Mouse (Mus musculus) left cerebral cortex, postnatal 14 days (tissue): ENCODE results near the gene Mlycd. TPM values are rescaled to one million over a fixed set of nuclear protein-coding genes. Genes with fewer than 3 reads are reported as not detected.
"Not testable (repeated sequence)": the region's sequence is repeated elsewhere in the genome, so short reads cannot be mapped to it uniquely, and the experiment has no call there.

Experiments used
- DNase-seq, 2 experiments: peaks; one replicate each; pipeline ENCODE4 v3.0.0; 2021 to 2022; ENCODE audit warnings: low spot score in 2 of 2, mixed read lengths in 1 of 2
- intact Hi-C: fragments of 180-260 bp; cut with DNase I; formaldehyde crosslinking; loops from one replicate; pipeline ENCODE4 v1.15.1; 2025
- long read RNA-seq, 2 experiments: library from polyadenylated mRNA; stranded (forward); transcript quantifications; one replicate each; pipeline ENCODE4 v2.0.0; 2021
- total RNA-seq, 2 experiments: library from RNA; stranded (reverse); gene quantifications; 2 replicates each; pipeline ENCODE4 v1.2.3; 2021

Mlycd gene
- total RNA-seq, result 10 to 100 TPM; 25.7 to 28.0 TPM
- long read RNA-seq, experiment 1, transcript Mlycd-201 (5 exons, 2,128 nt), result major isoform, 67 of 75 reads
- long read RNA-seq, experiment 1, partial matches to known transcripts, result 5 of 75 reads
- long read RNA-seq, experiment 1, other reads (novel, unspliced or antisense), result 2 of 75 reads
- long read RNA-seq, experiment 2, transcript Mlycd-201 (5 exons, 2,128 nt), result major isoform, 66 of 74 reads
- long read RNA-seq, experiment 2, partial matches to known transcripts, result 2 of 74 reads
- long read RNA-seq, experiment 2, other reads (novel, unspliced or antisense), result 6 of 74 reads

DNA sequence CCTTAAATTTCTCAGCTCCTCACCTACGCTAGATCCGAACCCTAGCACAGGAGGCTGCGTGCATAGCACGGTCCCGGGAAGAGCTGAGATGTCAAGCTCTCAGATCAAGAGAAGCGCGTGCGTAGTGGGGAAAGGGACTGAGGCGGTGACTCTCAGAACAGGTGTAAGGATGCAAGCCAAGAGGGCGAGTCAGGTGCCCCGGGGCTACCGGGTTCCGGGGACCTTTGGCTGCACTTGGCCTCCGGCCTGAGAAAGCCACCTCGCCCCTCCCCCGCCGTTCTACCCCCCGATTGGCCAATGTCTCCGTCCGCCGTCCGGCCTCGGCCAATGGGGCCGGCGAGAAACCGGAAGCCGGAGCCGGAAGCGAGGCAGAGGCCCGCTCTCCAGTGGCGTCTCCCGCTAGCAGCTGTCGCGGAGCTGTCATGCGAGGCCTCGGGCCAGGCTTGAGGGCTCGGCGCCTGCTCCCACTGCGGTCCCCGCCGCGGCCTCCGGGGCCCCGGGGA is at the start of gene Mlycd:
Mlycd (plus strand) TSS at position 355 of the 503 bp plus-strand sequence.
- intact Hi-C loops, result no loop called here
- DNase-seq, result peak; percentile 89 to 93

DNA sequence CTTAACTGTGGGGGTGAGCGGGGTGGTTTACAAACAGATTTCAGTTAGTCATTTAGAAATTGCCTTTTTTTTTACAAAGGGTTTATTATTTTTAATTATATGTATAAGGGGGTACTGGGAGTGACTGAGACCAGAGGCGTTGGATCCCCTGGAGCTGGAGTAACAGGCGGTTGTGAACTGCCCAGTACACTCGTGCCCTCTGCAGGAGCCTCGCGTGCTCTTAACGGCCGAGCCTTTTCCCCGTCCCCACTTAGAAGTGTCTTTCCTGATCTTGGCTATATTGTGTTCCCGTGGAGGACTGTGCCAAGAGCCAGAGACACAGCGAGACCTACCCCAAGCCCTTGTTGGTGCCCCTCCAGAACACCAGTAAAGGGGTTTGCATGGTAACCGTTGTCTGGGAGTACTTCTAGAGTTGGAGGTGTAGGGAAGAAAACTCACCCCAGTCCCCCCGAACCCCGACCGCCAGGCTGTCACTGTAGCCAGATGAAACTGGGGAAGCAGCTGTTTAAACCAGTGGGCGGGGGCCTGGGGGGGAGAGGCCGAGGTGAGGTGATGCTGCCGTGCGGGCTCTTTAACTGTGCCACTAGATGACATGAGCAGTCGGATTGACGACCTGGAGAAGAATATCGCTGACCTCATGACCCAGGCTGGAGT is 49.5 kb upstream of the Mlycd start:
- intact Hi-C loops, result no loop called here
- no peak for DNase-seq

DNA sequence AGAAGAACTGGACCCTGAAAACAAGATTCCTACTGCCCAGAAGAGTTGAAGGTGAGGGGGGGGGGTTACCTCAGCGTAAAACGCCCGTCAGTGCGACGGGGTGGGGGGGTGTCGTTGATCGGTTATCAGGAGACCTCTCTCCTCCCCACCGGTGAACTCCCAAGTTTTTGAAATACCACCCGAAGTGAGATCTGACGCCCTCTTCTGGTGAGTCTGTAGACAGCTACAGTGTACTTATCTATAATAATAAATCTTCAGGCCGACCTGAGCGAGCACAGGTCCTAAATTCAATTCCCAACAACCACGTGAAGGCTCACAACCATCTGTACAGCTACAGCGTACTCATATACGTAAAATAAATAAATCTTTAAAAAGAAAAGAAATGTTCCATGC is 49.0 kb upstream of the Mlycd start:
- intact Hi-C loops, result no loop called here
- no peak for DNase-seq

DNA sequence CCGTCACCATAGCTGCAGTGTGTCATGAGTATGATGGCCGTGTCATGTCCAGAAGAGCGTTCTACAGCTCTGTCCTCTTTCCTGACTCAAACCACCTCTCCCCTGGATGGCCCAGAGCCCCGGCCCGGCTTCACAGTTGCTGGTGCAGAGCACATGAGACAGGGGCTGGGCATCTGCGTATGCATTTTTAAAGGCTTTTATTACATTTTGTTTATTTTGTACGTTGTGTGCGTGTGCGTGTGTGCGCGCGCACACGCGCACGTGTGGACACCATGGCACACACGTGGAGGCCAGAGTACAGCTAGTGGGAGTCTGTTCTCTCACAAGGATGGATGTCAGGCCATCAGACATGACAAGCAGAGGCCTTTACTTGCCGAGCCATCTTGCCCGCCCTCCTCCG is 43.0 kb upstream of the Mlycd start:
- DNase-seq, result no peak
- intact Hi-C loops, result no loop called here

DNA sequence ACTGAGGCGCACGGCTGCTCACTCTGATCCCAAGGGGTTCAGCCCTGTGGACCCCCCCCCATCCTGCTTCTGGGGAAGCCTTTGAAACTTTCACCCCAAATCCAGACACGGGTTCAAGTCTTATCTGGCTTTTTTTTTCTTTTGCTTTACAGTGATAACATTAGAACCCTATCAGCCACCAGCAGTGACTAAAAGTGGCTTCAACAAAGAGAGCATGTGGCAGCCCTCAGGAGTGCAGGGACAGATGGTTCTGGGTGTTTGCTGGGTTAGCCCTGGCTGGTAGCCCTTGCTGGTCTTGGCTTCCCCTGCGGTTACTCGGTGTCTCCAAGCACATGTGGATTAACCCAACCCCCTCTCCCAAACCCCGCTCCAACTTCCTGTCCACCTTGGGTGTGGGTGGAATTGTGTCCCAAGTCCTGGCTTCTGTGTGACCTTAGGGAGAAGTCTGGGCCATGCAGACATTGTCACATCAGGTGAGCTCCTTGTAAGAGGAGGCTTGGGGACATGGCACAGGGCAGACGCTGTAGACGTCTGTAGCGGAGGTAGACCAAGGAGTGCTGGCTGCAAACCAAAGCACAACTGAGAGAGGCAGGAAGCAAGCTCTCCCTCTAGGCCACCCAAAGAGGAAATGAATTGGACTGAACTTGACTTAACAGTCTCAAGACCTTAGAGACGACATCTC is 41.6 kb upstream of the Mlycd start:
- intact Hi-C loops, result no loop called here
- DNase-seq, result no peak

DNA sequence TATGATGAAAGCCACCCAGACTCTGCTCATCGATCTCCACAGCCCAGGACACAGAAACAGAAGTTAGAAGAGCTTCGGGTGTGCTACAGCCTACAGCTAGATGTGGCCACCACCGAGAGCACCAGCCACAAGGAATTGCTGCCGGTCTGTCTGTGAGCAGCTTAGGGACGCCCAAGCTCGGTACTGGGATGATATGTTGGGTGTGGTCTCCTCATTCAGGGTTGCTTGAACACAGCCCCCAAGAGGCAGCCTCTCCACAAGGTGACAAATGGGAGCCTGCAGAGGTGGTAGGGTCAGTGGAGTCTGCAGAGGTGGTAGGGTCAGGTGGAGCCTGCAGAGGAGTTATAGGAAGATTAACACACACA is 41.0 kb upstream of the Mlycd start:
- intact Hi-C loops, result no loop called here
- DNase-seq, result no peak

DNA sequence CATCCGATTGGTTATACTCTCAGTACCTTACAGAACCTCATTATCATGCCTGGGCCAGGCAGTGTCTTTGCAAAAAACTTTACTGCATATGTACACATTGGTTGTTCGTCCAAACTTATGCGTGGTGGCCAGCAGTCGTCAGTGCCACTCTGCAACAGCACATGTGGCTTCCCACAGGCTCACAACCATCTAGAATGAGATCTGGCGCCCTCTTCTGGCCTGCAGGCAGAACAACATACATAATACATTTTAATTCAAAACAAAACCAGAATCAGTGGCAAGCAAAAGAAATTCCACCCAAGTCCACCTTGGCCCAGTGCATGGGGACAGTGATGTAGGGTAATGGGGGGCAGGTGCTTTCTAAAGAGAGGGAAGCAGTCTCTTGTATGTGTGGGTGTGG is 38.0 kb upstream of the Mlycd start:
- intact Hi-C loops, DNase-seq: not testable (repeated sequence)

DNA sequence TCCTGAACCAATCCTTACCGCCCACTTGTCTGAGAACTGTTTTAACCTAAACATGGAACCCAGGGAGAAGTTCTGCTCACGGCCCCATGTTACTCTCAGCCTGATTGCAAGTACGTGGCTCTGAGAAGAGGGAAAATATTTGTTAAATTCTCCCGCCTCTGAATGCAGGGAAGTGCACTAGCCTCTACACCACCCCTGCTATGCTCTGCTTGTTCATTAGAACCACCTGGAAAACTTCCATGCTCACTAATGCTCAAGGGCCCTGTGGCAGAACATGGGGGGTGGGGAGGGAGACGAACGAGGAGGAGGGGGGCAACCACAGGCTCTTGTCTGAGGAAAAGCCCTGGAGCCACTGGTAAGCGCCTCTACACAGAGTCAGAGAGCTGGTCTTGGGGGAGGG is 36.5 kb upstream of the Mlycd start:
- DNase-seq, result no peak
- intact Hi-C loops, result no loop called here

DNA sequence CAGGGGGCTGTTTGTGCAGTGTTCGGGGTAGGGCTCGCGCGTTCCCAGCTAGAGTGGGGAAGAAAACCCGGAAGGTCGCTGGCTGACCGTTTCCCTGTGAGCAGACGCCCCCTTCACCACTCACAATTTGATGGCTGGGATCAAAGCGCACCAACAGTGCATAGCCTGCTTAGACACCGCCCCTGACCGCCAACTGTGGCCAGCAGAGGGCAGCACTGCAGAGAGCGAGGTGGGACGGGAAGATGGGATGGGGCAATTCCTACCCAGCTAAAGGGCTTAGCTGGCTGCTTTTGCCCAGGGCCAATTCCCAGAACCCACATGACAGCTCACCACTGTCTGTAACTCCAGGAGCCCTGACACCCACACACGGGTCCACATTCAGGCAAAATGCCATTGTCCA is 35.8 kb upstream of the Mlycd start:
- intact Hi-C loops, result no loop called here
- no peak for DNase-seq

DNA sequence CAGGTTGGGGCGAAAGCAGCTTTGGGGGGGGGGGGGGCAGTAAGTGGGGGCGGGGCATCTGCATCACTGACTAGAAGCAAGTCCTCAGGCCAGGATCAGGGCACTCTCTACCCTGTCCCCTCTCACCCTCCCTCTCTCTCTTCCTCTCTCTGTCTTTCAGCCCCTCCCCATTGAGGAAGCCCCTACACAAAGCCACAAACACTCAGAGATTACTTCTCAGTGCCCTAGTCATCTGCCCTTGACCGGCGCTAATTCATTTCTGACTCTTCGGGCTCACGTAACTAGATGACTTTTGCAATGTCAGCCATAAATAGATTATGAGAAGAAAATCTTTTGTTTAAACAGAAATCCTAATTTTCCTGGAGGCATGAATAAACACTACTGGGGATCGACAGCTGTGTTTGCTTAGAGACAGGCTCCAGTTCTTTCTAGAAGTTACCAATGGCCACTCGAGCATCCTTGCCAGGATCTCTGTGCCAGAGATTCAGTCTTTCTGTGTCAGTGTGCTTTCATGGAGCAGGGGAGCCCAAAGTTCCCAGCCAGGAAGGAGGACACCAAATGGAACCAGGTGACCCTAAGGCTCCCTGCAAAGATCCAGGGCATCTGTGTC is 33.9 kb upstream of the Mlycd start:
- DNase-seq, result no peak
- intact Hi-C loops, result no loop called here

DNA sequence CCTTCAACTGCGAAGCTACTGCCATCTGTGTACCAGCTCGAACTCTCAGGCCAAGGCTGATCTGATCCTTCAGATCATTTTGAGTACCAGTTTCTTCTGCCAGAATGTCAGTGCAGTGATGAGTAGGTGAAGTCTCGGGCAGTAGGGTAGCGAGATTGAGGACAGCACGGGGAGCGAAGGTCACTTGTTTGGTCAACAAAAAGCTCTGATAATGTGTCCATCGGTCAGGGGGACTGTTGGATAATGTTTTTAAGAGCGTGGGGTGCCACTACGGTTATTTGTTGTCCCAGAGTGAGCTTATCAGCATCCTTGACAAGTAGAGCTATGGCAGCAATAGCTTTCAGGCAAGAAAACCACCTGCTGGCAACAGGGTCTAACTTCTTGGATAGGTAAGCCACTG is 20.0 kb upstream of the Mlycd start:
- DNase-seq, intact Hi-C loops: not testable (repeated sequence)

DNA sequence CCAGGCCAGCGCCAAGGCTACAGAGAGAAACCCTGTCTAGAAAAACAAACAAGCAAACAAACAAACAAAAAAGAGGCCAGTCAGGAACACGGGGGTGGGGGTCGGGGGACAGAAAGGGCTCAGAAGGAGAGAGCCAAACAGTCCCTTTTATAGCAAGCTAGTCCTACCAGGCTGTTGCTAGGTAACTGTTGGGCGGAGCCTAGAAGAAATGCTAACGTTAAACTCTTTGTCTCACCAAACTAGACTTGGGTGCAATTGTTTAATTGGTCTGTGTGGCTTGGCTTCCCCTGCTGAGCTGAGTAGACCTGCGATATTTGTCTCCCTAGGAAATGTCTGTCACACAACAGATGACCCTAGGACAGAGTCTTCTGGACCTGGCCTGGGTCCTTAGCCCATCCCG is 16.2 kb upstream of the Mlycd start:
- intact Hi-C loops, result no loop called here
- no peak for DNase-seq

DNA sequence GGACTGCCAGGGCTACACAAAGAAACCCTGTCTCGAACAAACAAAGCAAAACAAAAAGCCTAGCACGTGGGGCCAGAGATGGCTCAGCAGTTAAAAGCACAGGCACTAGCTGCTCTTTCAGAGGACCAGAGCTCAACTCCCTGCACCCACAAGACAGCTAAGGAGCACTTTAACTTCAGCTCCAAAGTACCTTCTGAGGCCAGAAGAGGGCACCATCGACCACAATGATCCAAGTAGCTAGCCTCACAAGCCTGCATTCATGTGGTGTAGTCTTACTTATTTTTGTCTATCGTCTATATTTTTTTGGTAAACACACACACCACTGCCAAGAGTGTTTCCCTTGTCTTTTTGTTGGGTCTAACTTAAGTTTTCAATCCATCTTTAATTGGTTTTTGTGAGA is 14.1 kb upstream of the Mlycd start:
- DNase-seq, result peak in 1 of 2 experiments; percentile 25
- intact Hi-C loops, result loop anchor here (5.0 to 10.0 kb wide), 4 partner anchors 68 to 1756 kb away; no protein-coding TSS in a partner anchor

DNA sequence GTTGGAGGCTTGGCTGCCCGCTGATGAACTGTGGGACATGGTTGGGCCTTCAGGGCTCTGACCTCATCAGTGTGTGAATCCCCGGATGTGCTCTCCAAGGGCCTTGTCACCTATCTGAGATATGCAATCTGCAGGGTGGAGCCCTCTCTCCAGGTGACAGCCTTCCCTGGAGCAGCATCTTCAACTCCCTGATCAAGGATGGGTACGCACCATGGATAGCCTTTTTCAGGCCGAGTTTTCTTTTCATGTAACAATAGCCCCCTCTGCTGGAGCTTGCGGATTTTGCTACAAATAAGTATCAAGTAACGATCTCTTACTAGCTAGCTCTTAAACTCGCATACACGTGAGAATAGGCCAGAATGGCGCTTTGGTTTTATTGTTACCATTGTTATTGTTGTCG is 10.2 kb upstream of the Mlycd start:
- intact Hi-C loops, result loop anchor here (5.0 to 10.0 kb wide), 4 partner anchors 72 to 1760 kb away; no protein-coding TSS in a partner anchor
- DNase-seq, result peak; percentile 88 to 92

DNA sequence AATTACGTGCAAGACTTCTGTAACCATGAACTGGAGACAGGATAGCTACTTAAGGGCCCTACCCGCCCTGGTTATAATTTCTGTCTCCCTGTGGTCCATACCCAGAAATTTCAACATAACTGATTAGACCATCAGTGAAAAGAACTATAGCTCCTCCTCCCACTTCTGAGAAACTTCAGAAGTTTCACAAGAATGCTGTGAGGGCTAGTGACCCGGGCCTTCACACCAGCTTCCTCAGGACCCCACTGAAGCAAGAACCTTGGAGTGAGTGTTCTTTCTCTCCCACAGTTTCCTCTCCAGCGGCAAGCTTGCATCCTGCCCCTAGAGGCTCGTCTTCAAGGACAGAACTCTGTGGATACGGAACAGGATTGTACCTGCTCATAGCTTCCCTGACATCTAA is 8.8 kb upstream of the Mlycd start:
- intact Hi-C loops, result loop anchor here (10.0 kb wide), 3 partner anchors 161 to 1761 kb away; no protein-coding TSS in a partner anchor
- no peak for DNase-seq

DNA sequence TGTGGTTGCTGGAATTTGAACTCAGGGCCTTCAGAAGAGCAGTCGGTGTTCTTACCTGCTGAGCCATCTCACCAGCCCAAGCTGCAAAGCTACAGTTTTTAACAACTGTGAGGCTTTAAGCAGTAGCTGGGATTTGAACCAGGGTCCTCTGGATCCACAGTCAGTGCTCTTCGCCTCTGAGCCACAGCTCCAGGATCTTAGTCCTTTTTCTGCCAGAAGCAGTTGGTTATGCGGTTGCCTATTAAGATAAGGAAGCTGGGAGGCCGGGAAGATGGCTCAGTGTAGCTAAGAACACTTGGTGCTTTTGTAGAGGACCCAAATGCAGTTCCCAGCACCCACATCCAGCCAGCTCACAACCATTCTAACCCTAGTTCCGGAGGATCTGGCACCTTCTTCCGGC is 7.7 kb upstream of the Mlycd start:
- intact Hi-C loops, result loop anchor here (10.0 kb wide), 3 partner anchors 162 to 1762 kb away; no protein-coding TSS in a partner anchor
- DNase-seq, result no peak

DNA sequence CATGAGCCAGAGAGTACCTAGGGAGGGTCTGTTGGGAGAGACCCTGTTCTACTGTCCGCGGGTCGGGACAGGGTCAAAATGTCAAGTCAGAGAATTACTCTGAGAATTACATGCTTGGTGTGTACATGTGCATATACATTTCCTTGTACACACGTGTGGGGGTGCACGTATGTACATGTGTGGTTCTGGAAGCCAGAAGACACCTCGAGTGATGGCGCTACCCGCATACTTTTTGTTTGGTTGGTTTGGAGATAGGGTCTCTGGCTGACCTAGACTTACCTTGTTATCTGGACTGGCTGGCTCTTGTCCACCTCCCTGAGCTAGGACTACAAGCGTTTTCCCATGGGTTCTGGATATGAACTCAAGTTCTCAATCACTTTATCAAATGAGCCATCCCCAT is 581 bp upstream of the Mlycd start:
- intact Hi-C loops, result no loop called here
- no peak for DNase-seq

DNA sequence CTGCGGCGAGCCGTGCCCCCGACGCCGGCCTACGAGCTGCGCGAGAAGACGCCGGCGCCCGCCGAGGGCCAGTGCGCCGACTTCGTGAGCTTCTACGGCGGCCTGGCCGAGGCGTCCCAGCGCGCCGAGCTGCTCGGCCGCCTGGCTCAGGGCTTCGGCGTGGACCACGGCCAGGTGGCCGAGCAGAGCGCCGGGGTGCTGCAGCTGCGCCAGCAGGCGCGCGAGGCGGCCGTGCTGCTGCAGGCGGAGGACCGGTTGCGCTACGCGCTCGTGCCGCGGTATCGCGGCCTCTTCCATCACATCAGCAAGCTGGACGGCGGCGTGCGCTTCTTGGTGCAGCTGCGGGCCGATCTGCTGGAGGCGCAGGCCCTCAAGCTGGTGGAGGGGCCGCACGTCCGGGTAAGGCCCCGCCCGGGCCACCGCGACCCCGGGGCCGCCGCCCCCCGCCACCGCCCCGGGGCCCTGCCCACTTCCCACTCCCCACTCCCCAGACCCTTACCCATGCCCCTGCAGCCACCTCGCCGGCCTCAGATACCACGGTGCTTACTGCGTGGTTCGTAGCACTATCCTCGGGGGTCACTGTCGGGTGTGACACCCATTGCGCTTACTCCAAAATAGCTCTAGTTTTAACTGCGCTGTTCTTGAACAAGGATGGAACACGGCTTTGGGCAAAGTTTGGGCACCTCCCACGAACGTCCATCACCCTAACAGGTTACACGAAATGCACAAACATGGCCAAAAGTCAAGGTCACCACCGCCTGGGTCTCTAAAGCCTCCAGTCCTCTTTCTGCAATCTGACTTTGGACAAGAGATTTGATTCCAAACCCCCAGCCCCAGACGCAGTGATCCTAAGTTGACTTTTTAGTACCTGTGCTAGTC is 633 bp downstream of the Mlycd start:
- intact Hi-C loops, result no loop called here
- no peak for DNase-seq

DNA sequence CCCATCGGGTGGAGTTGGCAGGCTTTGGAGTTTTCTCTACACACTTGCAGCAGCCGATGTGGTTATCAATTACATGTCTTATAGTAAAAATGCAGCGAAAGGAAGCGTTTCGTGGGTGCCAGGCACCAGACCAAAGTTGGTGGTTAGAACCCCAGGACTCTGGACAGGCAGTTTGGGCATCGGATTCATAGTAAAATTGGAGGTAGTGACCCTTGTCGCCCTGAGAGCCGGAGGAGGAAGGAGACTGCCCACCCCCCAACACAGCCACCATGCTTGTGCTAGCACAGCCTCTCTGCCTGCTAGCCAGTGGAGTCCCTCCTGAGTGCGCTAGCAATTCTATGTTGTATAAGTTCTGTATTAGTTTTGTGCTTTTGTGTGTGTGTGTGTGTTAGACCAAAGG is 3.9 kb downstream of the Mlycd start:
- intact Hi-C loops, result no loop called here
- no peak for DNase-seq
